Mouse (Mus musculus) T-helper 2 cell (primary cell): ENCODE measurements around the gene Slc39a3.
"Not testable (repeated sequence)": the region's sequence is repeated elsewhere in the genome, so short reads cannot be mapped to it uniquely, and the experiment has no call there.

Source experiments
- in situ Hi-C: fragments of 300-600 bp; cut with MboI, MseI; formaldehyde crosslinking; loops from one replicate; pipeline ENCODE4 v1.15.1; 2025; ENCODE audit warnings: high pct_unique_total_duplicates

Slc39a3 gene

GRCm38 (mm10) chr10:81036988-81037580, at the start of gene Slc39a3:
Gene Slc39a3, minus strand, starts transcription at chr10:81037426.
- in situ Hi-C loops = no loop called here

- in situ Hi-C loops = loop anchor here (10.0 kb wide), 1 partner anchor 62 kb away; the partner anchor contains the start of gene Diras1
Observed at GRCm38 (mm10) chr10:81087021-81087420, 49.8 kb upstream of the Slc39a3 start.

GRCm38 (mm10) chr10:81082168-81082960, 45.1 kb upstream of the Slc39a3 start:
- in situ Hi-C loops = loop anchor here (10.0 kb wide), 1 partner anchor 58 kb away; the partner anchor contains the start of gene Diras1

GRCm38 (mm10) chr10:81080008-81080655, 42.9 kb upstream of the Slc39a3 start:
- in situ Hi-C loops = loop anchor here (10.0 kb wide), 1 partner anchor 55 kb away; the partner anchor contains the start of gene Diras1

- in situ Hi-C loops = no loop called here
Observed at GRCm38 (mm10) chr10:81077916-81078315, 40.7 kb upstream of the Slc39a3 start.

GRCm38 (mm10) chr10:81076356-81076755, 39.1 kb upstream of the Slc39a3 start:
- in situ Hi-C loops = no loop called here

GRCm38 (mm10) chr10:81075734-81076133, 38.5 kb upstream of the Slc39a3 start:
- in situ Hi-C loops = no loop called here

GRCm38 (mm10) chr10:81073464-81073863, 36.2 kb upstream of the Slc39a3 start:
- in situ Hi-C loops = no loop called here

GRCm38 (mm10) chr10:81072290-81072689, 35.1 kb upstream of the Slc39a3 start:
- in situ Hi-C loops = no loop called here

- in situ Hi-C loops = no loop called here
Observed at GRCm38 (mm10) chr10:81069836-81070235, 32.6 kb upstream of the Slc39a3 start, which contains the start of gene Thop1. Gene Thop1, plus strand, starts transcription at chr10:81070035.

GRCm38 (mm10) chr10:81068706-81069105, 31.5 kb upstream of the Slc39a3 start:
- in situ Hi-C loops = no loop called here

- in situ Hi-C loops = not testable (repeated sequence)
Observed at GRCm38 (mm10) chr10:81064519-81064918, 27.3 kb upstream of the Slc39a3 start.

GRCm38 (mm10) chr10:81062710-81063109, 25.5 kb upstream of the Slc39a3 start:
- in situ Hi-C loops = no loop called here

GRCm38 (mm10) chr10:81059603-81060543, 22.6 kb upstream of the Slc39a3 start, which contains the start of gene Sgta:
Gene Sgta, minus strand, starts transcription at chr10:81060181.
- in situ Hi-C loops = loop anchor here (10.0 kb wide), 1 partner anchor 285 kb away; the partner anchor contains the start of gene Gipc3

- in situ Hi-C loops = loop anchor here (10.0 kb wide), 1 partner anchor 286 kb away; the partner anchor contains the start of gene Gipc3
Observed at GRCm38 (mm10) chr10:81058896-81059295, 21.7 kb upstream of the Slc39a3 start.

GRCm38 (mm10) chr10:81057406-81058130, 20.3 kb upstream of the Slc39a3 start:
- in situ Hi-C loops = loop anchor here (10.0 kb wide), 1 partner anchor 287 kb away; the partner anchor contains the start of gene Gipc3

GRCm38 (mm10) chr10:81055802-81056340, 18.6 kb upstream of the Slc39a3 start:
- in situ Hi-C loops = loop anchor here (10.0 kb wide), 1 partner anchor 289 kb away; the partner anchor contains the start of gene Gipc3

GRCm38 (mm10) chr10:81055169-81055568, 17.9 kb upstream of the Slc39a3 start:
- in situ Hi-C loops = loop anchor here (10.0 kb wide), 1 partner anchor 290 kb away; the partner anchor contains the start of gene Gipc3

GRCm38 (mm10) chr10:81052577-81052976, 15.4 kb upstream of the Slc39a3 start:
- in situ Hi-C loops = loop anchor here (10.0 kb wide), 1 partner anchor 292 kb away; the partner anchor contains the start of gene Gipc3
